Mouse (Mus musculus) small intestine, adult 2 months (tissue): ENCODE measurements around the gene Galnt9. TPM values are rescaled to one million over a fixed set of nuclear protein-coding genes. Genes with fewer than 3 reads are reported as not detected.

Experiments used
- H3K27ac ChIP-seq: fragments of 200-500 bp; 2 replicates; pipeline ENCODE4 v1.5.1; 2012; ENCODE audit warnings: low read depth, low read length, control low read depth, inconsistent platforms; ENCODE audit not compliant: insufficient read depth
- H3K27me3 ChIP-seq: fragments of 200-500 bp; 2 replicates; pipeline ENCODE4 v1.6.1; 2012; ENCODE audit warnings: mild to moderate bottlenecking, moderate library complexity, low read length, inconsistent platforms; ENCODE audit not compliant: control insufficient read depth, insufficient read depth
- H3K36me3 ChIP-seq: fragments of 200-500 bp; 2 replicates; pipeline ENCODE4 v1.6.1; 2012; ENCODE audit warnings: mild to moderate bottlenecking, low read length, control low read depth, inconsistent platforms; ENCODE audit not compliant: control insufficient read depth, insufficient read depth
- H3K4me1 ChIP-seq: fragments of 200-500 bp; 2 replicates; pipeline ENCODE4 v1.6.1; 2012; ENCODE audit warnings: low read length, inconsistent platforms, mixed read lengths; ENCODE audit not compliant: control insufficient read depth, insufficient read depth, insufficient read length
- H3K4me3 ChIP-seq: fragments of 200-500 bp; 2 replicates; pipeline ENCODE4 v1.5.1; 2012; ENCODE audit warnings: low read depth, mild to moderate bottlenecking, control low read depth, inconsistent platforms, low read length, moderate library complexity
- CTCF ChIP-seq: fragments of 200-500 bp; IDR thresholded peaks from 2 replicates; pipeline ENCODE4 v1.5.1; 2012; ENCODE audit warnings: low read depth, mild to moderate bottlenecking, control low read depth, inconsistent platforms, low read length, moderate library complexity, mixed read lengths; ENCODE audit not compliant: insufficient replicate concordance, insufficient read length; ENCODE audit errors: extremely low read depth
- POLR2A ChIP-seq: fragments of 200-500 bp; IDR thresholded peaks from 2 replicates; pipeline ENCODE4 v1.6.1; 2012; ENCODE audit warnings: low read depth, mild to moderate bottlenecking, control low read depth, inconsistent platforms, low read length, moderate library complexity
- WGBS: fragments of 180-500 bp; shearing (Covaris S2); methylation state at CpG from one replicate; pipeline ENCODE4 v1.1.7; 2018; 5-methylcytosine and 5-hydroxymethylcytosine counted together
- polyA plus RNA-seq: library from polyadenylated mRNA; depleted of rRNA; stranded (reverse); fragments of >200 nt; gene quantifications from 2 replicates; pipeline ENCODE4 v1.2.3, GENCODE M21; 2012

Galnt9 gene
- polyA plus RNA-seq, 1 experiment = 0.18 TPM

GRCm38 (mm10) chr5:110546726-110547406 is 2.7 kb downstream of the Galnt9 start:
- no peaks in the 10 kb centered on the region for H3K36me3 ChIP-seq
- no peak overlapping the region for H3K4me3 ChIP-seq
- 67% methylated on average over 5 of the region's 5 CpGs for WGBS
- H3K4me1 ChIP-seq = no peaks in the 10 kb centered on the region; the same call in 1 of the 2 replicates
- TF ChIP-seq POLR2A (no peak), CTCF (no peak)
- H3K27me3 ChIP-seq = 0 out of 2 replicates have a peak, but pooled peaks cover 7% of the 10 kb centered on the region
- no peak overlapping the region for H3K27ac ChIP-seq

GRCm38 (mm10) chr5:110548446-110548845 is 4.3 kb downstream of the Galnt9 start:
- no peak overlapping the region for H3K27ac ChIP-seq
- H3K36me3 ChIP-seq = no peaks in the 10 kb centered on the region
- TF ChIP-seq POLR2A = no peak
- no peak for TF ChIP-seq CTCF
- WGBS = 48% methylated on average over 7 of the region's 7 CpGs
- H3K4me3 ChIP-seq = no peak overlapping the region
- no peaks in the 10 kb centered on the region; the same call in 1 of the 2 replicates for H3K4me1 ChIP-seq
- 0 out of 2 replicates have a peak, but pooled peaks cover 7% of the 10 kb centered on the region for H3K27me3 ChIP-seq

GRCm38 (mm10) chr5:110550189-110550588 is 6.0 kb downstream of the Galnt9 start:
- Histone ChIP-seq H3K27ac (no peak overlapping the region), H3K27me3 (no peaks in the 10 kb centered on the region), H3K4me3 (no peak overlapping the region), H3K4me1 (no peaks in the 10 kb centered on the region), H3K36me3 (no peaks in the 10 kb centered on the region)
- TF ChIP-seq POLR2A (no peak), CTCF (no peak)
- WGBS = 52% methylated on average over 2 of the region's 2 CpGs

- no peaks in the 10 kb centered on the region for H3K4me1 ChIP-seq
- H3K36me3 ChIP-seq = no peaks in the 10 kb centered on the region
- no peak overlapping the region for H3K4me3 ChIP-seq
- 23% methylated on average over 4 of the region's 4 CpGs for WGBS
- H3K27ac ChIP-seq = no peak overlapping the region
- no peak for TF ChIP-seq POLR2A
- TF ChIP-seq CTCF = no peak
- no peaks in the 10 kb centered on the region for H3K27me3 ChIP-seq
Observed at GRCm38 (mm10) chr5:110550841-110551240, 6.7 kb downstream of the Galnt9 start.

- Histone ChIP-seq H3K36me3 (no peaks in the 10 kb centered on the region), H3K4me1 (no peaks in the 10 kb centered on the region), H3K4me3 (no peak overlapping the region), H3K27me3 (no peaks in the 10 kb centered on the region), H3K27ac (no peak overlapping the region)
- WGBS = 60% methylated on average over 3 of the region's 3 CpGs
- TF ChIP-seq POLR2A (no peak), CTCF (no peak)
Observed at GRCm38 (mm10) chr5:110552005-110552404, 7.8 kb downstream of the Galnt9 start.

GRCm38 (mm10) chr5:110553315-110553714 is 9.2 kb downstream of the Galnt9 start:
- no peaks in the 10 kb centered on the region for H3K27me3 ChIP-seq
- 50% methylated on average over 4 of the region's 4 CpGs for WGBS
- TF ChIP-seq CTCF (no peak), POLR2A (no peak)

GRCm38 (mm10) chr5:110555198-110555597 is 11.0 kb downstream of the Galnt9 start:
- H3K4me3 ChIP-seq = no peak overlapping the region
- H3K27me3 ChIP-seq = no peaks in the 10 kb centered on the region
- no peak for TF ChIP-seq CTCF
- no peak for TF ChIP-seq POLR2A
- 27% methylated on average over 2 of the region's 2 CpGs for WGBS
- no peaks in the 10 kb centered on the region for H3K4me1 ChIP-seq
- H3K36me3 ChIP-seq = no peaks in the 10 kb centered on the region
- no peak overlapping the region for H3K27ac ChIP-seq

More at GRCm38 (mm10) chr5:110553315-110553714, 9.2 kb downstream of the Galnt9 start:
- H3K36me3 ChIP-seq = no peaks in the 10 kb centered on the region
- H3K4me3 ChIP-seq = no peak overlapping the region
- H3K27ac ChIP-seq = no peak overlapping the region
- no peaks in the 10 kb centered on the region for H3K4me1 ChIP-seq
